23 mouse cellular contexts compared by ENCODE assay signal in genomic region chr4:8068086-8068485, GRCm38 (mm10).
DNase-seq lines count a peak whose midpoint lies in the region; ATAC-seq and TF ChIP-seq lines count a peak whose summit lies in the region.
"Had no signal": no experiment of that assay in that cellular context is flagged by ENCODE, and none has a peak within 500 bp of the region (broad histone marks: within the 10 kb centered on the region; RNA-seq: fewer than 3 reads in every experiment).

No protein-coding gene starts in this region.

- H3K9ac ChIP-seq in heart, embryonic 12.5 days, result no peak overlapping the region
- H3K9ac ChIP-seq: embryonic facial prominence, embryonic 15.5 days; hindbrain, embryonic 12.5 days had no signal

- 0 out of 2 replicates have a peak, but pooled peaks have one; percentile 42 for ATAC-seq in heart, embryonic 12.5 days (ENCODE audit: insufficient number of reproducible peaks, low FRiP score)
- ATAC-seq: forebrain, embryonic 16.5 days; hindbrain, embryonic 16.5 days; inflammation-experienced regulatory T-cells, adult 6 months had no signal

- H3K27me3 ChIP-seq in heart, embryonic 12.5 days (replicated peaks), result no peaks in the 10 kb centered on the region
- H3K27me3 ChIP-seq in cerebellum, adult 2 months (ENCODE audit: control insufficient read depth, insufficient read depth, low read length), result no peaks in the 10 kb centered on the region
- H3K27me3 ChIP-seq: embryonic facial prominence, embryonic 15.5 days; hindbrain, embryonic 12.5 days had no signal

- H3K4me3 ChIP-seq in heart, embryonic 12.5 days, result no peak overlapping the region
- no peak overlapping the region for H3K4me3 ChIP-seq in cerebellum, adult 2 months (replicated peaks; ENCODE audit: insufficient read depth, low read depth, low read length)
- H3K4me3 ChIP-seq: embryonic facial prominence, embryonic 15.5 days; erythroblast, embryonic 14.5 days; forebrain, embryonic 10.5 days; hindbrain, embryonic 12.5 days had no signal

- no peaks in the 10 kb centered on the region for H3K9me3 ChIP-seq in heart, embryonic 12.5 days (replicated peaks)
- H3K9me3 ChIP-seq: embryonic facial prominence, embryonic 15.5 days; forebrain, embryonic 10.5 days; G1E; hindbrain, embryonic 12.5 days had no signal

- TF ChIP-seq POLR2A in cerebellum, adult 2 months (IDR thresholded peaks at IDR 0.05; ENCODE audit: borderline replicate concordance, insufficient read depth, low read length), result no peak

- no peak overlapping the region for H3K4me2 ChIP-seq in heart, embryonic 12.5 days
- H3K4me2 ChIP-seq: embryonic facial prominence, embryonic 15.5 days; heart, embryonic 11.5 days; hindbrain, embryonic 12.5 days had no signal

- no peak for TF ChIP-seq CTCF in cerebellum, adult 2 months (IDR thresholded peaks at IDR 0.05; ENCODE audit: borderline replicate concordance, insufficient read depth, low read depth, low read length)

- H3K4me1 ChIP-seq in heart, embryonic 12.5 days (replicated peaks), result no peaks in the 10 kb centered on the region
- H3K4me1 ChIP-seq in cerebellum, adult 2 months (ENCODE audit: control insufficient read depth, insufficient read depth, low read length), result no peaks in the 10 kb centered on the region
- H3K4me1 ChIP-seq: embryonic facial prominence, embryonic 15.5 days; forebrain, embryonic 10.5 days had no signal

- no peaks in the 10 kb centered on the region for H3K36me3 ChIP-seq in heart, embryonic 12.5 days
- H3K36me3 ChIP-seq: embryonic facial prominence, embryonic 15.5 days; forebrain, embryonic 10.5 days; G1E; hindbrain, embryonic 12.5 days had no signal

- H3K27ac ChIP-seq in heart, embryonic 12.5 days (ENCODE audit: poor library complexity, severe bottlenecking), result no peak overlapping the region
- H3K27ac ChIP-seq in cerebellum, adult 2 months (ENCODE audit: insufficient read depth, low read length), result no peak overlapping the region
- H3K27ac ChIP-seq: embryonic facial prominence, embryonic 15.5 days; forebrain, embryonic 10.5 days; hindbrain, embryonic 12.5 days had no signal

- no peak for DNase-seq in heart, postnatal 36 days
- peak; percentile 15 for DNase-seq in lung, postnatal 10 days
- no peak for DNase-seq in lung, postnatal 4 days
- DNase-seq in R1 (ENCODE audit: low read depth, low spot score), result peak; percentile 4
- no peak for DNase-seq in urinary bladder, postnatal 10 days (ENCODE audit: low spot score)
- no peak for DNase-seq in cerebellum, adult 2 months
- DNase-seq: adrenal gland, postnatal 14 days; cerebellum, adult 11-12 months; cerebellum, adult 9-11 months; cerebellum, postnatal 36 days; embryo, embryonic 11 days; gastrocnemius, postnatal 10 days; heart, adult 18-20 months had no signal

- intact Hi-C loops in heart, postnatal 36 days (cut with DNase I), result no loop called here

- 20% methylated on average over 2 of the region's 2 CpGs for WGBS in heart, embryonic 12.5 days
- WGBS in cerebellum, adult 2 months, result 38% methylated on average over 2 of the region's 2 CpGs

Comparison
In these comparisons a context has a peak if more than half of its experiments do, and no peak if none do; other contexts are left out.
1. DNase-seq: peak in lung, postnatal 10 days (single experiment) and R1 (single experiment); none in heart, postnatal 36 days (0 of 2), lung, postnatal 4 days (0 of 2), urinary bladder, postnatal 10 days (single experiment) and cerebellum, adult 2 months (0 of 2).